Mouse (Mus musculus): ENCODE data around the gene Smim13.
"Not testable (repeated sequence)": the region's sequence is repeated elsewhere in the genome, so short reads cannot be mapped to it uniquely, and the experiment has no call there.

- TF ChIP-seq CTCF (IDR thresholded peaks at IDR 0.05; ENCODE audit: borderline replicate concordance, insufficient read depth, low read length); POLR2A (IDR thresholded peaks at IDR 0.05; ENCODE audit: low read depth, low read length): not testable (repeated sequence)
Measured at GRCm38 (mm10) chr13:41261617-41262016, 12.0 kb downstream of the Smim13 start.
